Mouse (Mus musculus): ENCODE results near the gene Map4k3. TPM values are rescaled to one million over a fixed set of nuclear protein-coding genes. Genes with fewer than 3 reads are reported as not detected.
A peak's percentile ranks its signal among the peaks of the same experiment; 100 is the strongest.

Gene Map4k3
- polyA plus RNA-seq, 1 experiment from 2014 or later, result 36.5 TPM

GRCm38 (mm10) chr17:80659821-80660220 is 68.5 kb downstream of the Map4k3 start:
- H3K9me3 ChIP-seq (ENCODE audit: control insufficient read depth, low read length), result no peaks in the 10 kb centered on the region
- peaks cover 11% of the 10 kb centered on the region; the same call in 1 of the 2 replicates for H3K36me3 ChIP-seq (ENCODE audit: control insufficient read depth, insufficient read depth, low read length)
- no peak overlapping the region for H3K27ac ChIP-seq (ENCODE audit: low read depth, low read length)
- no peak for ATAC-seq (ENCODE audit: low FRiP score, low TSS enrichment)
- H3K27me3 ChIP-seq (ENCODE audit: control insufficient read depth, insufficient read depth, low read length), result no peaks in the 10 kb centered on the region
- no peak overlapping the region for H3K4me2 ChIP-seq (replicated peaks; ENCODE audit: low read depth, low read length)
- H3K4me3 ChIP-seq (ENCODE audit: low read length), result no peak overlapping the region
- H3K9ac ChIP-seq (ENCODE audit: low read depth, low read length), result no peak overlapping the region
- 92% methylated on average over 5 of the region's 5 CpGs for WGBS
- no peaks in the 10 kb centered on the region for H3K4me1 ChIP-seq (ENCODE audit: control insufficient read depth, insufficient read depth, low read length)

- Histone ChIP-seq H3K4me2 (replicated peaks; ENCODE audit: low read depth, low read length) (no peak overlapping the region), H3K27me3 (ENCODE audit: control insufficient read depth, insufficient read depth, low read length) (no peaks in the 10 kb centered on the region), H3K27ac (ENCODE audit: low read depth, low read length) (no peak overlapping the region), H3K4me1 (ENCODE audit: control insufficient read depth, insufficient read depth, low read length) (no peaks in the 10 kb centered on the region), H3K9ac (ENCODE audit: low read depth, low read length) (no peak overlapping the region), H3K36me3 (ENCODE audit: control insufficient read depth, insufficient read depth, low read length) (peaks cover 29% of the 10 kb centered on the region), H3K4me3 (ENCODE audit: low read length) (no peak overlapping the region), H3K9me3 (ENCODE audit: control insufficient read depth, low read length) (no peaks in the 10 kb centered on the region)
- ATAC-seq (ENCODE audit: low FRiP score, low TSS enrichment), result no peak
- WGBS, result 94% methylated on average over 3 of the region's 3 CpGs
Observed at GRCm38 (mm10) chr17:80654323-80654722, 74.0 kb downstream of the Map4k3 start.

DNA sequence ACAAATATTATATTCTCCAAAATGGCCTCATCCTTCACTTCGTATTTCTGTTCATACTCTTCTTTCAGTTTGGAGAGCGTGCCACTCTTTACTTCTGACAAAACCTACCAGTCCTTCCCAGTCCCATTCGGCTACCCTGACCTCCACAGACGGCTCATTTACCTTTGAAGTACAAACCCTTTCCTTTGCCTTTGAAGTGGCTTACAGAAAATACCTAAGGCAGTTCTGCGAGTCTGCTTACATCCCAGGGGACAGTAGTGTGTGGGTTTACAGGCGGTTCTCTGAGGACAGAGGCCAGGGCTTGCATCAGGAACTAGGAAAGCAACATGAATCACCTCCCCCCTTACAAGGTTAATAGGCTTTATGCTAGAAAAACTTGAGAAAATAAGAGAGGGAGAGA is 75.5 kb downstream of the Map4k3 start:
- Histone ChIP-seq H3K4me3 (ENCODE audit: low read length) (no peak overlapping the region), H3K27me3 (ENCODE audit: control insufficient read depth, insufficient read depth, low read length) (no peaks in the 10 kb centered on the region), H3K9me3 (ENCODE audit: control insufficient read depth, low read length) (no peaks in the 10 kb centered on the region), H3K4me2 (replicated peaks; ENCODE audit: low read depth, low read length) (no peak overlapping the region), H3K27ac (ENCODE audit: low read depth, low read length) (no peak overlapping the region), H3K9ac (ENCODE audit: low read depth, low read length) (no peak overlapping the region), H3K4me1 (ENCODE audit: control insufficient read depth, insufficient read depth, low read length) (no peaks in the 10 kb centered on the region), H3K36me3 (ENCODE audit: control insufficient read depth, insufficient read depth, low read length) (peaks cover 40% of the 10 kb centered on the region)
- 53% methylated on average over 6 of the region's 6 CpGs for WGBS
- no peak for ATAC-seq (ENCODE audit: low FRiP score, low TSS enrichment)

DNA sequence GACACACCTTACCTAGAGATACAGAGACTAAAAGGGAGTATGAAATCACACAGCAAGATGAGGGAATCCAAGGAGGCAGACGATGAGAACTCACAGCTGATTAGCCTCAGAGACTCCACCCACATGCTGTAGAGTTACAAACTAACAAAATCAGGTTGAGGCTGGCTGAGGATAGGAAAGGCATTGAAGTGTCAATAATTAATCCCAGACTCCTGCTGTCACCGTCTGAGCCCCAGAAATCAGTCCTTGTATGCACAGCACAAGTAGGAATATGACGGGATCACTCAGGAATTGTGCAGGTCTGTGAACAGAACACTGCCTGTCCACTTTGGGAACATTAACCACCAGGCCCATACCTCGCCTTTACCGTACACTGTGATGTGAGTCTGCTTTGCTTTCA is 81.4 kb downstream of the Map4k3 start:
- Histone ChIP-seq H3K27me3 (ENCODE audit: control insufficient read depth, insufficient read depth, low read length) (no peaks in the 10 kb centered on the region), H3K4me2 (replicated peaks; ENCODE audit: low read depth, low read length) (no peak overlapping the region), H3K4me1 (ENCODE audit: control insufficient read depth, insufficient read depth, low read length) (no peaks in the 10 kb centered on the region), H3K9me3 (ENCODE audit: control insufficient read depth, low read length) (no peaks in the 10 kb centered on the region), H3K36me3 (ENCODE audit: control insufficient read depth, insufficient read depth, low read length) (peaks cover 49% of the 10 kb centered on the region), H3K27ac (ENCODE audit: low read depth, low read length) (no peak overlapping the region), H3K9ac (ENCODE audit: low read depth, low read length) (no peak overlapping the region), H3K4me3 (ENCODE audit: low read length) (no peak overlapping the region)
- ATAC-seq (ENCODE audit: low FRiP score, low TSS enrichment), result 0 out of 2 replicates have a peak, but pooled peaks have one; percentile 16
- 76% methylated on average over 5 of the region's 5 CpGs for WGBS

DNA sequence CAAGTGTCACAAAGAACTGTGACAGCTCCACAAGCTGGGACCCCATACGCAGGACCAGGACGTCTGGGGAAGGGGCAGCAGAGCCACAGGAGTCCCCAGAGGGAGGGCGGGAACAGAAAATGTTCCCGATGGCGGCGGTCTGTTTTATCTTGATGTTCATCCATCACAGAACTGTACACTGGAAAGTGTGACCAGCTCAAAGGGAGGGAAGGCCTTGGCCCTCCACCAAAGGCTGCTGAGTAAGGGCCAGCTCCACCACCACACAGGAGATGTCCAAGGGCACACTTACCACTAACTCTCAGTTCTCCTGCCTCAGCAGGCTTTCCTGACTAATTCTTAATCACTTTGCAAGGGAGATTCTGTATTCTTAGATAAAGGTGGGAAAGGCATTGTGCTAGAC is 82.2 kb downstream of the Map4k3 start:
- ATAC-seq (ENCODE audit: low FRiP score, low TSS enrichment), result no peak
- H3K9me3 ChIP-seq (ENCODE audit: control insufficient read depth, low read length), result no peaks in the 10 kb centered on the region
- H3K27ac ChIP-seq (ENCODE audit: low read depth, low read length), result no peak overlapping the region
- WGBS, result 81% methylated on average over 6 of the region's 6 CpGs
- H3K9ac ChIP-seq (ENCODE audit: low read depth, low read length), result no peak overlapping the region
- H3K4me2 ChIP-seq (replicated peaks; ENCODE audit: low read depth, low read length), result no peak overlapping the region
- H3K36me3 ChIP-seq (ENCODE audit: control insufficient read depth, insufficient read depth, low read length), result peaks cover 54% of the 10 kb centered on the region
- no peaks in the 10 kb centered on the region for H3K4me1 ChIP-seq (ENCODE audit: control insufficient read depth, insufficient read depth, low read length)
- H3K4me3 ChIP-seq (ENCODE audit: low read length), result no peak overlapping the region
- H3K27me3 ChIP-seq (ENCODE audit: control insufficient read depth, insufficient read depth, low read length), result no peaks in the 10 kb centered on the region

- no peak overlapping the region for H3K27ac ChIP-seq (ENCODE audit: low read depth, low read length)
- H3K36me3 ChIP-seq (ENCODE audit: control insufficient read depth, insufficient read depth, low read length), result peaks cover 50% of the 10 kb centered on the region
Observed at GRCm38 (mm10) chr17:80645694-80646034, 82.6 kb downstream of the Map4k3 start.

DNA sequence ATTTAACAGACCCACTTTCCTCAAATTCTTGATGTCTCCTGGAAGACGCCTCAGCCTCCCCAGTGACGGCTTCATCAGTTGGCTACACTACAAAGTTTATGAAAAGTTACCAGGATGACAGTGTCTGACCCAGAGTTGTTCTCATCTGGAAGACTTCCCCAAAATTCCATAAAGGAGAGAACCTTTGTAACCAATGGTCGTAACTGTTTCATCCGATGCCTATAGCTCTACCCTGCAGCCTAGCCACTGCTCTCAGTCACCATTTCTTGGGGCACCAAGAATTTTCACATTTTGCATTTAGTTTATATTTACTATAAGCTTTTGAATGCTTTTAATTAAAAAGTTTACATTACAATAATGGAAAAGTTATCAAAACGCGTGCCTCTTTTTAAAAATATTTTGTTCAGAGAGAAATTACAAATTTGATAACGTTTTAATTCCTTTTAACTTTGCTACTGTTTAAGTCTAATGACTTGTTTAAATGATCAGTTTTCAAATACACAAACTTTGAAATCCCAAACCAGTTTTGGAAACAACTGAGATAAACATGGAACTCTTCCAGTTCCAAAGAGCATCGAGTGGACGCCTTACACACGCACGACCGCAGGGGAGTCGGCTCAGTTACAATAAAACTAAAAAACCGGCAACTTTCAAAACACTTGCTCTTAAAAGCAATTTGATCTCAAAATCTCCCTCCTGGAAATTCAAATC is 83.1 kb downstream of the Map4k3 start:
- Histone ChIP-seq H3K4me3 (ENCODE audit: low read length) (no peak overlapping the region), H3K36me3 (ENCODE audit: control insufficient read depth, insufficient read depth, low read length) (peaks cover 49% of the 10 kb centered on the region), H3K9ac (ENCODE audit: low read depth, low read length) (no peak overlapping the region), H3K27me3 (ENCODE audit: control insufficient read depth, insufficient read depth, low read length) (no peaks in the 10 kb centered on the region), H3K27ac (ENCODE audit: low read depth, low read length) (no peak overlapping the region), H3K4me1 (ENCODE audit: control insufficient read depth, insufficient read depth, low read length) (no peaks in the 10 kb centered on the region), H3K4me2 (replicated peaks; ENCODE audit: low read depth, low read length) (no peak overlapping the region), H3K9me3 (ENCODE audit: control insufficient read depth, low read length) (no peaks in the 10 kb centered on the region)
- WGBS, result 87% methylated on average over 14 of the region's 14 CpGs
- no peak for ATAC-seq (ENCODE audit: low FRiP score, low TSS enrichment)

More at GRCm38 (mm10) chr17:80645694-80646034, 82.6 kb downstream of the Map4k3 start:
- ATAC-seq (ENCODE audit: low FRiP score, low TSS enrichment), result no peak
- no peak overlapping the region for H3K4me3 ChIP-seq (ENCODE audit: low read length)
- no peak overlapping the region for H3K4me2 ChIP-seq (replicated peaks; ENCODE audit: low read depth, low read length)
- no peaks in the 10 kb centered on the region for H3K27me3 ChIP-seq (ENCODE audit: control insufficient read depth, insufficient read depth, low read length)
- H3K4me1 ChIP-seq (ENCODE audit: control insufficient read depth, insufficient read depth, low read length), result no peaks in the 10 kb centered on the region
- WGBS, result 87% methylated on average over 8 of the region's 8 CpGs
- no peaks in the 10 kb centered on the region for H3K9me3 ChIP-seq (ENCODE audit: control insufficient read depth, low read length)
- no peak overlapping the region for H3K9ac ChIP-seq (ENCODE audit: low read depth, low read length)

DNA sequence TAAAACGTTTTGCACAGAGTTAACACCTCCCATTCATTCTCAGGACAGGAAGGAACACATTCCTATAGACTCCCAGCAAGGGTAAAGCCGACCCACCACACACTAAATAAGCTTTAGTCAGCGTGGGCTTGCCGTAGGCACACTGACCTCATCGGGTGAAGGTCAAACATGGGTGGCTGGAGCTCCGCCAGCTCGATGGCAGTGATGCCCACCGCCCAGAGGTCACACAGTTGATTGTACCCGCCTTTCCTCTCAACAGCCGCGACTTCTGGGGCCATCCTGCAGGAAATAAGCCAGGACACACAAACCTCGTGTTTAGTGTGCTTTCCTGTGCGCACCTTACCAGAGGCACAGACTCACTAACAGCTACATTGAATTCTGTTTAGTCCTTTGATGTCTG is 83.7 kb downstream of the Map4k3 start:
- 55% methylated on average over 13 of the region's 13 CpGs for WGBS
- Histone ChIP-seq H3K4me3 (ENCODE audit: low read length) (no peak overlapping the region), H3K9ac (ENCODE audit: low read depth, low read length) (no peak overlapping the region), H3K27ac (ENCODE audit: low read depth, low read length) (no peak overlapping the region), H3K4me2 (replicated peaks; ENCODE audit: low read depth, low read length) (no peak overlapping the region), H3K4me1 (ENCODE audit: control insufficient read depth, insufficient read depth, low read length) (no peaks in the 10 kb centered on the region), H3K9me3 (ENCODE audit: control insufficient read depth, low read length) (no peaks in the 10 kb centered on the region), H3K27me3 (ENCODE audit: control insufficient read depth, insufficient read depth, low read length) (no peaks in the 10 kb centered on the region), H3K36me3 (ENCODE audit: control insufficient read depth, insufficient read depth, low read length) (peaks cover 46% of the 10 kb centered on the region)
- ATAC-seq (ENCODE audit: low FRiP score, low TSS enrichment), result no peak

DNA sequence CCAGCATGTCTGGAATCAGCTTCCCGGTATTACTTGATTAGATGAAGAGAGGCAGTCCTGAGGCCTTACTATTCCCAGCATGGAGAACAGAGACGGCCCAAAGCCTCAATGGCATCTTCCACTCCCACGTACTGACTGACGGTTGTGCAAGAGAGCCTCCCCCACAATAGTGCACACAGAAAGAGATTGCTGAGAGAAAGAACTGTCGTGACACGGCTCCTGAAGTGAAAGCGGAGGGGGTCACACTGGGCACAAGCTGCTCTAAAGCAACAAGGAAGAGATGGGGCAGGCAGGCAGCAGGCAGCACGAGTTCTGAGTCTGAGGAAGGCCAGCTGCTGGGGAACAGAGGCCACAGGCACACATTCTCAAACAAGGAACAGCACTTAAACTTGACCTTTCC is 90.2 kb downstream of the Map4k3 start:
- 0 out of 2 replicates have a peak, but pooled peaks have one; percentile 43 for ATAC-seq (ENCODE audit: low FRiP score, low TSS enrichment)
- H3K27ac ChIP-seq (ENCODE audit: low read depth, low read length), result no peak overlapping the region
- no peak overlapping the region for H3K9ac ChIP-seq (ENCODE audit: low read depth, low read length)
- peaks cover 21% of the 10 kb centered on the region for H3K36me3 ChIP-seq (ENCODE audit: control insufficient read depth, insufficient read depth, low read length)
- H3K27me3 ChIP-seq (ENCODE audit: control insufficient read depth, insufficient read depth, low read length), result no peaks in the 10 kb centered on the region
- no peak overlapping the region for H3K4me2 ChIP-seq (replicated peaks; ENCODE audit: low read depth, low read length)
- H3K4me1 ChIP-seq (ENCODE audit: control insufficient read depth, insufficient read depth, low read length), result 0 out of 2 replicates have a peak, but pooled peaks cover 4% of the 10 kb centered on the region
- WGBS, result 38% methylated on average over 8 of the region's 8 CpGs
- H3K4me3 ChIP-seq (ENCODE audit: low read length), result no peak overlapping the region
- H3K9me3 ChIP-seq (ENCODE audit: control insufficient read depth, low read length), result no peaks in the 10 kb centered on the region

All from kidney, embryonic 14.5 days (tissue).